Mouse (Mus musculus): ENCODE measurements around the gene Myo3b. TPM values are rescaled to one million over a fixed set of nuclear protein-coding genes. Genes with fewer than 3 reads are reported as not detected.
A peak's percentile ranks its signal among the peaks of the same experiment; 100 is the strongest.

Gene Myo3b
- total RNA-seq, 2 experiments from 2014 or later: 0.61 to 0.72 TPM

- no peak for DNase-seq (ENCODE audit: extremely low spot score in 1 of 2, low spot score in 2 of 2)
- Histone ChIP-seq H3K4me3 (no peak overlapping the region), H3K27ac (no peak overlapping the region)
- intact Hi-C loops (cut with DNase I): no loop called here
- TF ChIP-seq CTCF (IDR thresholded peaks at IDR 0.05): no peak
Measured at GRCm38 (mm10) chr2:70261703-70262564, 223.0 kb downstream of the Myo3b start.

- Histone ChIP-seq H3K4me3 (no peak overlapping the region), H3K27ac (no peak overlapping the region)
- peak; percentile 11 to 16 for DNase-seq (ENCODE audit: extremely low spot score in 1 of 2, low spot score in 2 of 2)
- TF ChIP-seq CTCF (IDR thresholded peaks at IDR 0.05): no peak
- intact Hi-C loops (cut with DNase I): no loop called here
Measured at GRCm38 (mm10) chr2:70262565-70263082, 223.7 kb downstream of the Myo3b start.

- H3K27ac ChIP-seq: no peak overlapping the region
- DNase-seq (ENCODE audit: extremely low spot score in 1 of 2, low spot score in 2 of 2): no peak
- no peak overlapping the region for H3K4me3 ChIP-seq
- intact Hi-C loops (cut with DNase I): no loop called here
- peak; percentile 56 for TF ChIP-seq CTCF (IDR thresholded peaks at IDR 0.05)
Measured at GRCm38 (mm10) chr2:70278425-70279277, 239.7 kb downstream of the Myo3b start.

- no peak for DNase-seq (ENCODE audit: extremely low spot score in 1 of 2, low spot score in 2 of 2)
- no peak overlapping the region for H3K4me3 ChIP-seq
- H3K27ac ChIP-seq: no peak overlapping the region
- intact Hi-C loops (cut with DNase I): no loop called here
- no peak for TF ChIP-seq CTCF (IDR thresholded peaks at IDR 0.05)
Measured at GRCm38 (mm10) chr2:70284109-70284508, 245.2 kb downstream of the Myo3b start.

GRCm38 (mm10) chr2:70291063-70291462, 252.1 kb downstream of the Myo3b start:
- TF ChIP-seq CTCF (IDR thresholded peaks at IDR 0.05): no peak
- DNase-seq (ENCODE audit: extremely low spot score in 1 of 2, low spot score in 2 of 2): no peak
- intact Hi-C loops (cut with DNase I): no loop called here
- H3K4me3 ChIP-seq: no peak overlapping the region
- no peak overlapping the region for H3K27ac ChIP-seq

- intact Hi-C loops (cut with DNase I): no loop called here
- H3K4me3 ChIP-seq: no peak overlapping the region
- H3K27ac ChIP-seq: no peak overlapping the region
- TF ChIP-seq CTCF (IDR thresholded peaks at IDR 0.05): no peak
- DNase-seq (ENCODE audit: extremely low spot score in 1 of 2, low spot score in 2 of 2): no peak
Measured at GRCm38 (mm10) chr2:70292776-70293175, 253.8 kb downstream of the Myo3b start.

GRCm38 (mm10) chr2:70302905-70303304, 264.0 kb downstream of the Myo3b start:
- peak; percentile 19 for TF ChIP-seq CTCF (IDR thresholded peaks at IDR 0.05)
- Histone ChIP-seq H3K4me3 (no peak overlapping the region), H3K27ac (no peak overlapping the region)
- no peak for DNase-seq (ENCODE audit: extremely low spot score in 1 of 2, low spot score in 2 of 2)
- intact Hi-C loops (cut with DNase I): no loop called here

- intact Hi-C loops (cut with DNase I): no loop called here
- no peak overlapping the region for H3K27ac ChIP-seq
- no peak overlapping the region for H3K4me3 ChIP-seq
- TF ChIP-seq CTCF (IDR thresholded peaks at IDR 0.05): no peak
- DNase-seq (ENCODE audit: extremely low spot score in 1 of 2, low spot score in 2 of 2): no peak
Measured at GRCm38 (mm10) chr2:70315125-70315524, 276.2 kb downstream of the Myo3b start.

GRCm38 (mm10) chr2:70315734-70316133, 276.8 kb downstream of the Myo3b start:
- no peak for TF ChIP-seq CTCF (IDR thresholded peaks at IDR 0.05)
- Histone ChIP-seq H3K27ac (no peak overlapping the region), H3K4me3 (no peak overlapping the region)
- no peak for DNase-seq (ENCODE audit: extremely low spot score in 1 of 2, low spot score in 2 of 2)
- intact Hi-C loops (cut with DNase I): no loop called here

GRCm38 (mm10) chr2:70317850-70318249, 278.9 kb downstream of the Myo3b start:
- intact Hi-C loops (cut with DNase I): no loop called here
- no peak overlapping the region for H3K4me3 ChIP-seq
- H3K27ac ChIP-seq: no peak overlapping the region
- DNase-seq (ENCODE audit: extremely low spot score in 1 of 2, low spot score in 2 of 2): no peak
- no peak for TF ChIP-seq CTCF (IDR thresholded peaks at IDR 0.05)

GRCm38 (mm10) chr2:70318861-70319555, 280.1 kb downstream of the Myo3b start:
- no peak overlapping the region for H3K4me3 ChIP-seq
- no peak for TF ChIP-seq CTCF (IDR thresholded peaks at IDR 0.05)
- intact Hi-C loops (cut with DNase I): no loop called here
- H3K27ac ChIP-seq: no peak overlapping the region
- DNase-seq (ENCODE audit: extremely low spot score in 1 of 2, low spot score in 2 of 2): no peak
